Mouse (Mus musculus) forebrain, embryonic 15.5 days (tissue): Measurements from ENCODE around the gene Vkorc1. TPM values are rescaled to one million over a fixed set of nuclear protein-coding genes. Genes with fewer than 3 reads are reported as not detected.

Experiments used
- ATAC-seq: fragments of 200-750 bp; cut with Nextera tagmentation; replicated peaks from 2 replicates; pipeline ENCODE4 v1.8.0; 2017; ENCODE audit warnings: mild to moderate bottlenecking, moderate TSS enrichment, moderate library complexity
- H3K27ac ChIP-seq: fragments of 300-500 bp; sonication (generic); replicated peaks from 2 replicates; pipeline ENCODE4 v1.5.1; 2015; ENCODE audit warnings: mild to moderate bottlenecking, inconsistent platforms
- H3K27me3 ChIP-seq: fragments of 300-500 bp; sonication (generic); 2 replicates; pipeline ENCODE4 v1.6.1; 2015; ENCODE audit warnings: inconsistent platforms
- H3K36me3 ChIP-seq: fragments of 300-500 bp; sonication (generic); 2 replicates; pipeline ENCODE4 v1.6.1; 2015; ENCODE audit warnings: mild to moderate bottlenecking, inconsistent platforms
- H3K4me1 ChIP-seq: fragments of 300-500 bp; sonication (generic); 2 replicates; pipeline ENCODE4 v1.6.1; 2015; ENCODE audit warnings: inconsistent platforms
- H3K4me2 ChIP-seq: fragments of 300-500 bp; sonication (generic); replicated peaks from 2 replicates; pipeline ENCODE4 v1.6.1; 2015; ENCODE audit warnings: mild to moderate bottlenecking, inconsistent platforms
- H3K4me3 ChIP-seq: fragments of 300-500 bp; sonication (generic); 2 replicates; pipeline ENCODE4 v1.5.1; 2015; ENCODE audit warnings: mild to moderate bottlenecking, inconsistent platforms
- H3K9ac ChIP-seq: fragments of 300-500 bp; sonication (generic); replicated peaks from 2 replicates; pipeline ENCODE4 v1.6.1; 2015; ENCODE audit warnings: mild to moderate bottlenecking, inconsistent platforms
- H3K9me3 ChIP-seq: fragments of 300-500 bp; sonication (generic); 2 replicates; pipeline ENCODE4 v1.6.1; 2016; ENCODE audit warnings: inconsistent platforms
- WGBS: fragments of 180-500 bp; shearing (Covaris S2); methylation state at CpG from one replicate; pipeline ENCODE4 v1.1.7; 2015; ENCODE audit warnings: mixed read lengths; 5-methylcytosine and 5-hydroxymethylcytosine counted together
- polyA plus RNA-seq: library from polyadenylated mRNA; unstranded; fragments of >200 nt; fragmentation: Nextera tagmentation; extraction: Ambion mirVana; gene quantifications from 2 replicates; pipeline ENCODE4 v1.2.1, GENCODE M21; 2015

Vkorc1 gene
- polyA plus RNA-seq, 1 experiment from 2014 or later, result 65.7 TPM

DNA sequence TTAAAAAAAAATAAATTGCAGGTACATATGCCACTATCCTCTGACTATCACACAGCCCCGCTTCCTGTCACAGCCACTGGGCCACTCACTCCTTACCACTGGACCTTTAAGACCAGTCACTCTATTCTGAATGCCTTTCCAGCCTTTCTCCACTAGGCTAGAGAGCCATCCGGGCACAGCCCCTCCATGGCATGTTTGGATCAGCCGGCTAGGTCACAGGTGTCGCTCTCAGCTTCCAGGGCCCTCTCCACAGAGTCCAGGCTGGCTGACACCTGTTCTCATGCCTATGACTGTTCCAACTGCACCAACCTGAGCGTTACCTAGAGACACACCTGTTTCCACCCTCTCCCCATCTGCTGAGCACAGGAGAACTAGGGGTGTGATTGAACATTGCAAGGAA is 33.2 kb upstream of the Vkorc1 start:
- Histone ChIP-seq H3K36me3 (peaks cover 23% of the 10 kb centered on the region), H3K27ac (no peak overlapping the region), H3K4me3 (no peak overlapping the region), H3K9me3 (no peaks in the 10 kb centered on the region), H3K4me1 (no peaks in the 10 kb centered on the region), H3K4me2 (no peak overlapping the region), H3K9ac (no peak overlapping the region), H3K27me3 (peaks cover 20% of the 10 kb centered on the region)
- 57% methylated on average over 5 of the region's 5 CpGs for WGBS
- no peak for ATAC-seq

DNA sequence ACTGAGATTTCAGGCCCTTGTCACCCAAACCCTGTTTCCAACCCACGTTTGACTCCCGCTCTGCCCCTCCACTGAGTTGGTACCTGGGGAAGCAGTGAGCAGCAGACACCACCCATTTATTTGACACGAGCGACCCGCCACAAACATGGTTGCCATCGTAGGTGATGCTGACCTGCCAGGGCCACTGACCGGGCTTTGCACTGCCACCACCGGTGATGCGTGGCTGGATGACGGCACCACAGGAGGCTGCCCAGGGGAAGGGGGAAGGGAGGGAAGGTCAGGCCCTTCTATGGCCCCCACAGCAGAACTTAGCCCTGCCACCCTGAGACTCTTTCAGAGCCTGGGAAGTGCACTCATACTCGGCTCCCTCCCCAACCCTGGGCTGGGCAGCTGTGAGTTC is 32.3 kb upstream of the Vkorc1 start:
- no peak overlapping the region for H3K27ac ChIP-seq
- peaks cover 30% of the 10 kb centered on the region for H3K36me3 ChIP-seq
- H3K4me1 ChIP-seq, result no peaks in the 10 kb centered on the region
- no peaks in the 10 kb centered on the region for H3K9me3 ChIP-seq
- peaks cover 20% of the 10 kb centered on the region for H3K27me3 ChIP-seq
- no peak overlapping the region for H3K9ac ChIP-seq
- ATAC-seq, result no peak
- 83% methylated on average over 11 of the region's 11 CpGs for WGBS
- H3K4me2 ChIP-seq, result no peak overlapping the region
- no peak overlapping the region for H3K4me3 ChIP-seq

DNA sequence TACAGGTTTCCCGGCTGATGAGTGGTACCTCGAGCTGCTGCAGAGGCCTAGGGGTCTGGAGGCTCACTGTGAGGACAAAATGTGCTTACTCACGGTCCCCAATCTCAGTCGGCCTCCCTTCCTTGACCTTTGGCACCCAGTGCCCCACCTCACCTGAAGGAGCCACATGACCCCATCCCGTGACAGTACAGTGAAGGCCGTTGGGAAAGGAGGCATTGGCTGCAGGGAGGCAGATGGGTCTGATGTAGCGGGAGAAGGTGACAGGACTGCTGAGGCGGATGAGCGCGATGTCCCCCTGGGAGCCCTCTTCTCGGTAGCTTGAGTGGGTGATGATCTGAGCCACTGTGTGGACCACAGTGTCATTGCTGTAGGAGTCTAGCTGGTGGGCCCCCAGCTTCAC is 31.4 kb upstream of the Vkorc1 start:
- no peak overlapping the region for H3K4me2 ChIP-seq
- H3K9me3 ChIP-seq, result no peaks in the 10 kb centered on the region
- 90% methylated on average over 11 of the region's 11 CpGs for WGBS
- no peak overlapping the region for H3K9ac ChIP-seq
- peaks cover 20% of the 10 kb centered on the region for H3K27me3 ChIP-seq
- peaks cover 39% of the 10 kb centered on the region for H3K36me3 ChIP-seq
- no peak overlapping the region for H3K4me3 ChIP-seq
- ATAC-seq, result no peak
- H3K27ac ChIP-seq, result no peak overlapping the region
- no peaks in the 10 kb centered on the region for H3K4me1 ChIP-seq

DNA sequence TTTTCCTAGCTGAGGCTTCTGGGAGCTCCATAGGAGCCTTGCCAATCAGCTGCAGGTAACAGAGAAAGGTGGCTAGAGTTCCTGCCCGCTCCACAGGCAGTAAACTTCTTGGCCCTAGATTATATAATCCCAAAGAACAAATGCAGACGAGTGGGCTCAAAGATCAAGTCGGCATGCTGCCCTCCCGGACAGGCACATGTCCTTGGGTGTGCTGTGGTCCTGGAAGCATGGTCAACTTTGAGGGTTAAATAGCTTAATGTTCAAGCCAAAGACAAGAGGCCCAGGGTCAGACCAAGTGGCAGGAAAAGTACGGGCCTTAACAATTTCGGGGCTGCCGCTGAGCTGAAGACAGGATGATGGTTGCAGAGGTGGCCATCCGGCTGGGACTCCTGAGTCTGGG is 30.6 kb upstream of the Vkorc1 start:
- peaks cover 41% of the 10 kb centered on the region for H3K36me3 ChIP-seq
- no peak overlapping the region for H3K4me2 ChIP-seq
- no peak for ATAC-seq
- H3K27ac ChIP-seq, result no peak overlapping the region
- H3K9me3 ChIP-seq, result no peaks in the 10 kb centered on the region
- no peak overlapping the region for H3K9ac ChIP-seq
- no peak overlapping the region for H3K4me3 ChIP-seq
- WGBS, result 90% methylated on average over 8 of the region's 8 CpGs
- H3K27me3 ChIP-seq, result peaks cover 20% of the 10 kb centered on the region
- no peaks in the 10 kb centered on the region for H3K4me1 ChIP-seq

DNA sequence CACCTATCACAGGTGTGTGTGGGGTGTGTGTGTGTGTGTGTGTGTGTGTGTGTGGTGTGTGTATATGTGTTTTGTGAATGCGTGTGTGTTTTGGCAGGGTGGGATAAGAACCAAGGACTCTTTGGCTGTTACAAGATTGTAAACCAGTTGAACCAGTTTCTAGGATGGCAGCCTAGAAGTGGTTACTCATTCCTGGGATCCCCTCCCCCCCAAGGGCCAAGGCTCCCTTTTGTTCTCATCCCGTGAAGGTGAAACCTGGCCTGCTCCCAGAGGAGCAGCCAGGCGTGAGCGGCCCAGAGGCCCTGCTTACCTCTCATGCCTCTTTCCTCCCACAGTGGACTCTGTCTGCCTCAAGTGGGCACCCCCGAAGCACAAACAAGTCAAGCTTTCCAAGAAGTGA is 29.8 kb upstream of the Vkorc1 start:
- peaks cover 47% of the 10 kb centered on the region for H3K36me3 ChIP-seq
- H3K27ac ChIP-seq, result no peak overlapping the region
- H3K9ac ChIP-seq, result no peak overlapping the region
- peaks cover 17% of the 10 kb centered on the region for H3K27me3 ChIP-seq
- H3K4me2 ChIP-seq, result no peak overlapping the region
- no peak overlapping the region for H3K4me3 ChIP-seq
- H3K4me1 ChIP-seq, result no peaks in the 10 kb centered on the region
- H3K9me3 ChIP-seq, result no peaks in the 10 kb centered on the region
- ATAC-seq, result no peak
- WGBS, result 51% methylated on average over 5 of the region's 5 CpGs

DNA sequence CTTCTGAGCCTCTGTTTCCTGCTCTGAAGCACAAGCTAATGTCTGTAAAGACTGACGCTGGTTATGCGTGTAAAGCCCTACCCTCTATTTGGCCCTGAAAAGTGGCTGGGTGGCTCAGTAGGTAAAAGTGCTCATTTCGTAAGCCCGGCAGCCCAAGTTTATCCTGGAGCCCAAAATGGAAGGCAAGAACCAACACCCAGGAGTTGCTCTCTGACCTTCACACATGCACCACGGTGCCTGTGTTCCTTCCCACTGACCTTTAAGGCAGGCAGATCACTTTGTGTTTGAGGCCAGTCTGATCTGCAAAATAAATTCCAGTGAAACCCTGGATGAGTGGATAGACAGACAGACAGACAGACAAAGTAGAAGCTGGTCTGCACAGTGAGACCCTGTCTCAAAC is 28.3 kb upstream of the Vkorc1 start:
- Histone ChIP-seq H3K4me2 (no peak overlapping the region), H3K4me3 (no peak overlapping the region), H3K9ac (no peak overlapping the region), H3K36me3 (peaks cover 49% of the 10 kb centered on the region), H3K27me3 (peaks cover 8% of the 10 kb centered on the region; the same call in 1 of the 2 replicates), H3K4me1 (no peaks in the 10 kb centered on the region), H3K27ac (no peak overlapping the region), H3K9me3 (no peaks in the 10 kb centered on the region)
- no peak for ATAC-seq
- 88% methylated on average over 5 of the region's 5 CpGs for WGBS

DNA sequence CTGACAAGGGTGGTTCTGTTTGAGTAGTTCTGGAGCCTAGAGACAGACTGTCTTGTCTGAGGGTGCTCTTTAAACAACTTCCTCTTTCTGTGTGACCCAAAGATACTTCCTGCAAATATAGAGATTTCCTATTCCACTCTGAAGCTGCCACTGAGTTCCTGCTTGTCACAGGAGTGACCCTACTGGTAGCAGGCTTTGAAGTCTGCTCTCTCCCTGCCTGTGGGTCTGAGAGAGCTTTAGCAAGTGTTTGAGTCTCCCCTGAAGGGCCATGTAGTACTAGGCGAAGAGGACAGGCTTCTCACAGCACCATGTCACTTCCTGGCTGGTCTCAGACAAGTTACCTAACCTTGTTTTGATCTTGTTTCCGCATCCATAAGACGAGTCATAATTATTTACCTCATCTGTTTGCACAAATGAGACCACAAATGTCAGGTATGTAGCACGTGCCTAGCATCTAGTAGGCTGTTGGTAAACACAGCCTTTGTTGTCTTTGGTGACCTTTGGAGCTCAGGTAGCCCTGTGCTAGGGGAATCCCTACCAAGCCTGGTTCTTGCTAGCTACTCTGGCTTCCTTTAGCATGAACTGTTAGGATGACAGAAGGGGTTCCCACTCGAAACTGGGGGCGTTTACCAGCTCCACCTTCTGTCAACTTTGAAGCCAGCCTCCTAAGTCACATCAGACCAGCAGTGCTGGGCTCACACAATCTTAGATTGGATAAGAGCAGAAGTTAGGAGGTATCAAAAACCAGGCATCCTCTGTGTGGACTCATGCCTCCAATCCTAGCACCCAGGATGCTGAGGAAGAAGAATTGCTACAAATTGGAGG is 27.2 kb upstream of the Vkorc1 start:
- H3K4me3 ChIP-seq, result no peak overlapping the region
- peaks cover 55% of the 10 kb centered on the region for H3K36me3 ChIP-seq
- no peak for ATAC-seq

DNA sequence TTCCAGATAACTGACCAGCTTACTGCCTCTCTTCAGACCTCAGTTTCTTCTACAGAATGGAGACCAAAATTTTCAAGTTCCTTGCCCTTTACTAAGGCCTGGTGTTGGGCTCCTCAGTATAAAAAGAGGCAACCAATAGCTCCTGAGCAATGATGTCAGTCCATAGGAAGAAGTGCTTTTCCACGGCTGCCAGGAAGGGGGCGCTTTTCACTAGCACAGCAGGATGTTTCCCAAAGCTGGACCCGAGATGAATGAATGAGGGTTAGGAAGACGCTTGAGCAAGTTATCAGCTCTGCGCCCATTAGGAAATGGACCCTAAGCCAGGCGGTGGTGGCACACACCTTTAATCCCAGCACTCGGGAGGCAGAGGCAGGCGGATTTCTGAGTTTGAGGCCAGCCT is 26.1 kb upstream of the Vkorc1 start:
- H3K4me1 ChIP-seq, result no peaks in the 10 kb centered on the region
- H3K27ac ChIP-seq, result no peak overlapping the region
- no peak overlapping the region for H3K4me3 ChIP-seq
- no peak for ATAC-seq
- no peak overlapping the region for H3K4me2 ChIP-seq
- peaks cover 61% of the 10 kb centered on the region for H3K36me3 ChIP-seq
- H3K9ac ChIP-seq, result no peak overlapping the region
- 58% methylated on average over 8 of the region's 8 CpGs for WGBS
- H3K9me3 ChIP-seq, result no peaks in the 10 kb centered on the region
- no peaks in the 10 kb centered on the region for H3K27me3 ChIP-seq

More for the DNA sequence above, 27.2 kb upstream of the Vkorc1 start:
- WGBS, result 86% methylated on average over 6 of the region's 6 CpGs
- no peak overlapping the region for H3K27ac ChIP-seq
- H3K9ac ChIP-seq, result no peak overlapping the region
- H3K9me3 ChIP-seq, result no peaks in the 10 kb centered on the region
- H3K4me2 ChIP-seq, result no peak overlapping the region
- H3K4me1 ChIP-seq, result no peaks in the 10 kb centered on the region
- H3K27me3 ChIP-seq, result no peaks in the 10 kb centered on the region

DNA sequence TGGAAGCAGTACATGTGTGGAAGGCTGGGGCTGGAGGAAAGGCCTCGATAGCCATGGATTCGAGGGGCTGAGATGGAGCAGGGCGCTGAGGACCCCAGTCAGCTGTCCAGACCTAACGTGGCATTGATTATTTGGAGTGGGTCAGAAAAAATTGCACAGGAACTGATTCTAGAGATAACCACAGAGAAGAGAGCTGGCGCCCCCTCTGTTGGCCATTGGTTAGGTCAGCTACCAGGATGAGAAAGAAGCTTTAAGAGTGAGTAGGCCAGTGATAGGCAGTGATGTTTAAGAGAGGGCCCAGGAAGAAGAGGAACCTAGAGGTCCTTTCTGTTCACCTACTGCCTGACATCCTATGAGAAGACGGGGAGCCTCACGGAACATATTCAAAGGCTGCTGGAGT is 23.9 kb upstream of the Vkorc1 start:
- H3K4me3 ChIP-seq, result no peak overlapping the region
- H3K9ac ChIP-seq, result no peak overlapping the region
- WGBS, result 78% methylated on average over 7 of the region's 7 CpGs
- no peak for ATAC-seq
- H3K36me3 ChIP-seq, result peaks cover 57% of the 10 kb centered on the region
- H3K4me1 ChIP-seq, result no peaks in the 10 kb centered on the region
- H3K27ac ChIP-seq, result no peak overlapping the region
- H3K4me2 ChIP-seq, result no peak overlapping the region
- H3K27me3 ChIP-seq, result no peaks in the 10 kb centered on the region
- H3K9me3 ChIP-seq, result no peaks in the 10 kb centered on the region

DNA sequence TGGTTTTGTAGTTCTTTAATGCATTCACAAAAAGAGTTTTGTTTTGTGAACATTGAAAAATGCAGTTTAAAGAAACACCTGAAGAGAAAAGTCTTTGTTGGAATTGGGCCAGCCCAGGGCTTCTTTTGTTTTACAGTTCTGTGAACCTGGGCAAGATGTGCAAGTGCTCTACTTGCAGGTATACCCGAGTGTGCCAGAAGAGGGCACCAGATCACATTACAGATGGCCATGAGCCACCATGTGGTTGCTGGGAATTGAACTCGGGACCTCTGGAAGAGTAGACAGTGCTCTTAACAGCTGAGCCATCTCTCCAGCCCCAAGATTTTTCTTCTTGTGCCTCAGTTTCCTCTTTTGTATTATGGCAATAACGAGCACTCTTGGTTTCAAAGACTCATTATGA is 22.8 kb upstream of the Vkorc1 start:
- ATAC-seq, result no peak
- 59% methylated on average over 3 of the region's 3 CpGs for WGBS
- no peak overlapping the region for H3K9ac ChIP-seq
- H3K4me1 ChIP-seq, result peaks cover 3% of the 10 kb centered on the region
- H3K36me3 ChIP-seq, result peaks cover 52% of the 10 kb centered on the region
- no peak overlapping the region for H3K27ac ChIP-seq
- no peak overlapping the region for H3K4me3 ChIP-seq
- no peaks in the 10 kb centered on the region for H3K9me3 ChIP-seq
- no peak overlapping the region for H3K4me2 ChIP-seq
- H3K27me3 ChIP-seq, result no peaks in the 10 kb centered on the region

DNA sequence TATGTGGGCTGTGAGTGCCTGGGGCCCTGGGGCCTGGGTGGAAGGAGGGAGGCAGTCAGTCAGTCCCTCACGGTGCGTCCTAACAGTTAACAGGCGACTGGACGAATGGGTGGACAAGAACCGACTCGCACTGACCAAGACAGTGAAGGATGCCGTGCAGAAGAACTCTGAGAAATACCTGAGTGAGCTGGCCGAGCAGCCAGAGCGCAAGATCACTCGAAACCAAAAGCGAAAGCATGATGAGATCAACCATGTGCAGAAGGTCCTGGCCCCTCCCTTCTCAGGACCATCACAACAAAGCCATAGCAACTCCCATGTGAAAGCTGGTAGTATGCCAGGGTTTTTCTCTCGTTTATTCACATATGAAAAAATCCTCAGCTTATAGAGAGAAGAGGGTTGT is 19.9 kb upstream of the Vkorc1 start:
- H3K4me2 ChIP-seq, result no peak overlapping the region
- 92% methylated on average over 12 of the region's 12 CpGs for WGBS
- H3K4me1 ChIP-seq, result peaks cover 15% of the 10 kb centered on the region
- no peak for ATAC-seq
- H3K36me3 ChIP-seq, result peaks cover 31% of the 10 kb centered on the region
- no peaks in the 10 kb centered on the region for H3K9me3 ChIP-seq
- H3K27me3 ChIP-seq, result no peaks in the 10 kb centered on the region
- no peak overlapping the region for H3K9ac ChIP-seq
- no peak overlapping the region for H3K4me3 ChIP-seq
- H3K27ac ChIP-seq, result no peak overlapping the region

DNA sequence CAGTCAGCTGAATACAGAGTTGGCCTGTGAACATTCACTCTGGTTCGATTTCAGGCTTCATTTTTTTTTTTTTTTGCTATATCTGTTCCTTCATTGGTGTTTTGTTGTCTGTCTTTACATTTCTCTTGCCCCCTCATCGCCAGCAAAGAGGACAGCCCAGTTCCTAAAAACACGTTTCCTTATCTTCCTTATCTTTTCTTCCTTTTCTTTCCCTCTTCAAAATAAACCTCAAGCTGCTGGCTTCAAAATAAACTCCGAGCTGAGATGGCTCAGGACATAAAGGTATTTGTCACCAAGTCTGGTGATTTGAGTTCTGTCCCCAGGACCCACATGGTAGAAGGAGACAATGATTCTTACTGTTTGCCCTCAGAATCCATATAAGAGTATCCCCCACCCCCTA is 17.5 kb upstream of the Vkorc1 start:
- H3K9me3 ChIP-seq, result no peaks in the 10 kb centered on the region
- H3K4me1 ChIP-seq, result peaks cover 15% of the 10 kb centered on the region
- H3K27ac ChIP-seq, result no peak overlapping the region
- peak overlapping the region; percentile 81 for H3K9ac ChIP-seq
- peak overlapping the region; percentile 89 for H3K4me3 ChIP-seq
- H3K4me2 ChIP-seq, result peak overlapping the region; percentile 79
- peaks cover 39% of the 10 kb centered on the region for H3K36me3 ChIP-seq
- no peak for ATAC-seq
- no peaks in the 10 kb centered on the region for H3K27me3 ChIP-seq
- 35% methylated on average over 4 of the region's 4 CpGs for WGBS
